Mouse (Mus musculus): ENCODE measurements around the gene Mfap5.

- TF ChIP-seq POLR2A (IDR thresholded peaks at IDR 0.05; ENCODE audit: borderline replicate concordance, low read depth, low read length) (no peak), CTCF (IDR thresholded peaks at IDR 0.05; ENCODE audit: low read depth, low read length) (no peak)
Observed at GRCm38 (mm10) chr6:122534032-122534431, 28.4 kb downstream of the Mfap5 start.
